Mouse (Mus musculus) forebrain, embryonic 13.5 days (tissue): ENCODE data around the gene Stpg1. TPM values are rescaled to one million over a fixed set of nuclear protein-coding genes. Genes with fewer than 3 reads are reported as not detected.

Experiments
- ATAC-seq: fragments of 200-750 bp; cut with Nextera tagmentation; 2 replicates; pipeline ENCODE4 v1.8.0; 2017
- H3K27ac ChIP-seq: fragments of 300-500 bp; sonication (generic); 2 replicates; pipeline ENCODE4 v1.5.1; 2015; ENCODE audit warnings: inconsistent platforms, mild to moderate bottlenecking, moderate library complexity
- H3K27me3 ChIP-seq: fragments of 300-500 bp; sonication (generic); 2 replicates; pipeline ENCODE4 v1.6.1; 2015; ENCODE audit warnings: mild to moderate bottlenecking, inconsistent platforms
- H3K36me3 ChIP-seq: fragments of 300-500 bp; sonication (generic); 2 replicates; pipeline ENCODE4 v1.6.1; 2015; ENCODE audit warnings: mild to moderate bottlenecking, inconsistent platforms; ENCODE audit not compliant: poor library complexity, severe bottlenecking
- H3K4me1 ChIP-seq: fragments of 300-500 bp; sonication (generic); 2 replicates; pipeline ENCODE4 v1.6.1; 2015; ENCODE audit warnings: inconsistent platforms
- H3K4me2 ChIP-seq: fragments of 300-500 bp; sonication (generic); 2 replicates; pipeline ENCODE4 v1.6.1; 2015; ENCODE audit warnings: inconsistent platforms, mild to moderate bottlenecking, moderate library complexity
- H3K4me3 ChIP-seq: fragments of 300-500 bp; sonication (generic); 2 replicates; pipeline ENCODE4 v1.5.1; 2015; ENCODE audit warnings: mild to moderate bottlenecking, inconsistent platforms
- H3K9ac ChIP-seq: fragments of 300-500 bp; sonication (generic); 2 replicates; pipeline ENCODE4 v1.6.1; 2015; ENCODE audit warnings: mild to moderate bottlenecking, inconsistent platforms
- H3K9me3 ChIP-seq: fragments of 300-500 bp; sonication (generic); replicated peaks from 2 replicates; pipeline ENCODE4 v1.6.1; 2016; ENCODE audit warnings: inconsistent platforms
- WGBS: fragments of 180-500 bp; shearing (Covaris S2); methylation state at CpG from one replicate; pipeline ENCODE4 v1.1.7; 2015; 5-methylcytosine and 5-hydroxymethylcytosine counted together
- polyA plus RNA-seq: library from polyadenylated mRNA; unstranded; fragments of >200 nt; fragmentation: Nextera tagmentation; extraction: Ambion mirVana; gene quantifications from 2 replicates; pipeline ENCODE4 v1.2.1, GENCODE M21; 2015

The Stpg1 gene
- polyA plus RNA-seq: 0.25 TPM in 1 of 2 replicates, not detected in the other

DNA sequence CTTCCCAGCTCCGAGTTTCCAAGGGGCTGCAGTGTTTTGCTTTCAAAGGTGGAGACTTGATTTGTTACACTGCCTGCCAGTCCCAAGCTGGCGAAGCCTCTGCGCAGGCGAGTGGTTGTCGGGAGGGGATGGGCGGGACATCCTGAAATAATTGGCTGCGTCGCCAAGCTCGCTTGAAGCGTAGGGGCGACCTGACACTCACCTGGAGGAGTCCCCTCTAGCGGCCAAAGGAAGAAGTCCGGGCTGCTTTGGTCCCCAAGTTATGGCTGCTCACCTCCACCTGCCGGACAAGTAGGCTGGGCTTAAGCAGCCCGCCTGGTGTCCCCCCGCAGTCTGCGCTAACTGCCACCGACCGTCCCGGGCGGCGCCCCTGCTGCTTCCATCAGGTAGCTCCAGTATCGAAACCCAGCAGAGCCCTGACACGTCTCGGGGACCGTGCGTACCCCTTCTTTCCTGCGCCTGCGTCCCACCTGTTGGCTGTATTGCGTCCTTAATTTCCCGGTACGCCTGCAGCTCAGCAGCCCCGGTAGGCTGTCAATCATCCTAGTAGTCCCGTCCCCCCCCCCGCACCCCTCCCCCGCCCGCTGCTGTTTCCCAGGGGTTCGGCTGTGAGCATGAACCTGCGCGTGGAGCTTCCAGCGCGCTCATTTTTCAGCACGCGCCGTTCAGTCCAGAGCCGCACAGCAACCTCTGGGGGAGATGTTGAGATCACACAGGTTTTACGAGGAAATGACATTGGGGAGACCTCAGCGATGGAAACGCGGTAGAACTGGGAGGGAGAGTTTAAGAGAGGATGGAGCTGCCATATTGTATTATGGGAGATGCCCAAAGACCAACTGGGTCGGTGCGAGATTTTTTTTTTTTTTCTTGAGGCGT lies at the start of gene Stpg1, which contains the start of gene Nipal3:
Stpg1 (plus strand) TSS at position 270 of the 876 bp plus-strand sequence.
Nipal3 (minus strand) TSS at position 518 of the 876 bp plus-strand sequence.
- Histone ChIP-seq H3K9me3 (no peaks in the 10 kb centered on the region), H3K9ac (peak within 1 kb of the TSS; percentile 63), H3K36me3 (no peaks in the 10 kb centered on the region), H3K4me2 (peak within 1 kb of the TSS; percentile 96), H3K27ac (no peak within 1 kb of the TSS), H3K4me1 (peaks cover 16% of the 10 kb centered on the region; the same call in 1 of the 2 replicates), H3K27me3 (peaks cover 9% of the 10 kb centered on the region), H3K4me3 (peak within 1 kb of the TSS; percentile 64)
- ATAC-seq: peak; percentile 97
- WGBS: under 1% methylated on average over 52 of the region's 53 CpGs

GRCm38 (mm10) chr4:135451360-135452015 lies 43.1 kb upstream of the Stpg1 start:
- 33% methylated on average over 17 of the region's 18 CpGs for WGBS
- peaks cover 13% of the 10 kb centered on the region for H3K4me1 ChIP-seq
- no peak for ATAC-seq
- H3K27me3 ChIP-seq: no peaks in the 10 kb centered on the region
- no peak overlapping the region for H3K4me3 ChIP-seq
- H3K9ac ChIP-seq: 0 out of 2 replicates have a peak overlapping the region, but pooled peaks have one; percentile 21
- no peaks in the 10 kb centered on the region for H3K36me3 ChIP-seq
- peak overlapping the region; percentile 33 for H3K4me2 ChIP-seq
- no peak overlapping the region for H3K27ac ChIP-seq
- H3K9me3 ChIP-seq: no peaks in the 10 kb centered on the region

DNA sequence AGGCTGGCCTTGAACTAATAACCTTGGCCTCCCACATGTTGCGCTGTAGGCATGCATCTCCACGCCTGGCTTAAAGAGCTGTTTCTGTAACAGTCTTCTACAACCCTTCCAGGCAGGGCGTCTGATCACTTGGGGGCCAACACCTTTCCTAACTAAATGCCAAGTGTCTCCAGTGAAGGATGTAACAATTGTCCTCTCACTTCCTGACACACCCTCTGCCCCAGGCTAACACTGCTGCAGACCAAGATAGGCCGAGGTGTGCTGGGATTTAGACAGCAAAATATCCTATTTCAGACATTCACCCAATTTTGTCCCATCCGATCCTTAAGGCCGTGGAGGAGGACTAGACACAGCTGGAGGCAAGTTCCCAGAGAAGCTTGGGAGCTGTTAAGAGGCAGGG lies 41.4 kb upstream of the Stpg1 start:
- H3K27ac ChIP-seq: no peak overlapping the region
- H3K27me3 ChIP-seq: no peaks in the 10 kb centered on the region
- H3K4me2 ChIP-seq: no peak overlapping the region
- no peak overlapping the region for H3K9ac ChIP-seq
- H3K9me3 ChIP-seq: no peaks in the 10 kb centered on the region
- no peak for ATAC-seq
- no peak overlapping the region for H3K4me3 ChIP-seq
- peaks cover 13% of the 10 kb centered on the region for H3K4me1 ChIP-seq
- 85% methylated on average over 6 of the region's 6 CpGs for WGBS
- no peaks in the 10 kb centered on the region for H3K36me3 ChIP-seq

- no peak overlapping the region for H3K27ac ChIP-seq
- H3K9ac ChIP-seq: no peak overlapping the region
- H3K36me3 ChIP-seq: no peaks in the 10 kb centered on the region
- no peak overlapping the region for H3K4me2 ChIP-seq
- H3K4me3 ChIP-seq: no peak overlapping the region
- WGBS: 79% methylated on average over 12 of the region's 12 CpGs
- no peak for ATAC-seq
- H3K27me3 ChIP-seq: no peaks in the 10 kb centered on the region
- H3K9me3 ChIP-seq: no peaks in the 10 kb centered on the region
- peaks cover 13% of the 10 kb centered on the region for H3K4me1 ChIP-seq
Measured at GRCm38 (mm10) chr4:135453572-135453971, 41.0 kb upstream of the Stpg1 start.

GRCm38 (mm10) chr4:135463406-135463805 lies 31.2 kb upstream of the Stpg1 start:
- Histone ChIP-seq H3K4me3 (no peak overlapping the region), H3K4me2 (no peak overlapping the region), H3K9ac (no peak overlapping the region), H3K9me3 (no peaks in the 10 kb centered on the region), H3K27ac (no peak overlapping the region), H3K4me1 (no peaks in the 10 kb centered on the region), H3K36me3 (no peaks in the 10 kb centered on the region), H3K27me3 (no peaks in the 10 kb centered on the region)
- no peak for ATAC-seq
- 90% methylated on average over 11 of the region's 11 CpGs for WGBS

DNA sequence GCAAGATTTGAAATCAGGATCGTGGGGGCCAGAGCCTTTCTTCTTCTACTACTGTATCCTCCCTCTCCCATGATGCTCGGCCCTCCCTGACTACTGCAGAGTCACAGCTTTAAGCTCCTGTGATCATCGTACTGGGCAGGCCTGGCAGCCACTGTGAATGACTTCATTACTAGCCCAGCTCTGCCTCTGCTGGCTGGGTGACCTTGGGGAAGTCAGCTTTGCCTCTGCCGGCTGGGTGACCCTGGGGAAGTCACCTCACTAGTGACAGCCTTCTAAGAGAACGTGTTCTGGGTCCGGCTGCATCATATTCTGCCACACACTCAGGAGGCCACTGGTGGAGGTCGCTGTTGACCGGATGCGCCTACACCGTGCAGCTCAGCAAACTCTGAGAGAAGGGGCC lies 16.7 kb upstream of the Stpg1 start:
- Histone ChIP-seq H3K27me3 (no peaks in the 10 kb centered on the region), H3K4me2 (no peak overlapping the region), H3K4me1 (no peaks in the 10 kb centered on the region), H3K27ac (no peak overlapping the region), H3K9me3 (no peaks in the 10 kb centered on the region), H3K9ac (no peak overlapping the region), H3K36me3 (no peaks in the 10 kb centered on the region), H3K4me3 (no peak overlapping the region)
- WGBS: 86% methylated on average over 10 of the region's 10 CpGs
- no peak for ATAC-seq

DNA sequence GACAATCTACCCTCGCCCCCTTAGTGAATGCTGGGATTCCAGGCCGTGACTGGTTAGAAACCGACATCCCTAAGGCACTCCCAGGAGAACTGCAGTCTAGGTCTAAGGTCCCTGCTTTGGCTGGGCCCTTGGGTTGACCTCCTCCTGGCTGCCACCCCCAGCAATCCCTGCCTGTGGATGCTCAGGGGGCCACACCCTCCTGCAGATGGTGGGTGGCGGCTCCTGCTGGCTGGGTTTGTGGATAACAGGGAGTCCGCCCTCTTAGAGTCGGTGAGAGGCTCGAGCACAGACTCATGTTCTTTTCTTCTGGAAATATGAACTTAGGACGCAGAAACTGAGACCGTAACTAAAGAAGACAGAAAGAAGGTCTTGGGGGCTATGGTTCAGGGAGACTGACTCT lies 14.2 kb upstream of the Stpg1 start:
- Histone ChIP-seq H3K27me3 (no peaks in the 10 kb centered on the region), H3K9ac (no peak overlapping the region), H3K36me3 (no peaks in the 10 kb centered on the region), H3K4me2 (no peak overlapping the region), H3K4me3 (no peak overlapping the region), H3K9me3 (no peaks in the 10 kb centered on the region), H3K4me1 (no peaks in the 10 kb centered on the region), H3K27ac (no peak overlapping the region)
- WGBS: 80% methylated on average over 9 of the region's 9 CpGs
- no peak for ATAC-seq

- H3K4me2 ChIP-seq: no peak overlapping the region
- no peaks in the 10 kb centered on the region for H3K9me3 ChIP-seq
- no peak overlapping the region for H3K27ac ChIP-seq
- H3K36me3 ChIP-seq: 0 out of 2 replicates have a peak, but pooled peaks cover 6% of the 10 kb centered on the region
- 78% methylated on average over 10 of the region's 10 CpGs for WGBS
- no peaks in the 10 kb centered on the region for H3K4me1 ChIP-seq
- no peaks in the 10 kb centered on the region for H3K27me3 ChIP-seq
- ATAC-seq: no peak
- no peak overlapping the region for H3K9ac ChIP-seq
- no peak overlapping the region for H3K4me3 ChIP-seq
Measured at GRCm38 (mm10) chr4:135485086-135485485, 9.5 kb upstream of the Stpg1 start.

DNA sequence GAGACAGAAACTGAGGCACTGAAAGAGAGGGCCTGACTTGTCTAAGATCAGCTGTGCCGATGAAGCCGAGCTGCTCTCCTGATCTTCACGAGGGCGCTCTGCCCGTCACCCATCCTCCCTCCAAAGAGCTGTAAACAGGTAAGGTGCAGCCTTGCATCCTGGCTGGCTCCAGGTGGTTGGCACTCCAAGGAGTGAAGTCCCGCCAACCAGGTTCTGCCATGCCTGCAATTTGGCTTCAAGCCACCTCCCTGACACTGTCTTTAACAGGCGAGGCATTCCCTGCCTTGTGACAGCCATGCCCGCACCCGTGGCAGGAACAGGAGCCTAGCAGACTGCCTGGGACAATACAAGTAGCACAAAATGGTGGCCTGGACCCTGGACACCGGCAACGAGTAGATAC lies 8.2 kb upstream of the Stpg1 start:
- Histone ChIP-seq H3K9me3 (no peaks in the 10 kb centered on the region), H3K4me1 (no peaks in the 10 kb centered on the region), H3K4me2 (no peak overlapping the region), H3K4me3 (no peak overlapping the region), H3K27ac (no peak overlapping the region), H3K9ac (no peak overlapping the region), H3K27me3 (no peaks in the 10 kb centered on the region), H3K36me3 (0 out of 2 replicates have a peak, but pooled peaks cover 6% of the 10 kb centered on the region)
- no peak for ATAC-seq
- 89% methylated on average over 11 of the region's 11 CpGs for WGBS

- no peak overlapping the region for H3K27ac ChIP-seq
- H3K27me3 ChIP-seq: no peaks in the 10 kb centered on the region
- H3K4me1 ChIP-seq: peaks cover 5% of the 10 kb centered on the region; the same call in 1 of the 2 replicates
- 0 out of 2 replicates have a peak, but pooled peaks cover 6% of the 10 kb centered on the region for H3K36me3 ChIP-seq
- WGBS: 88% methylated on average over 7 of the region's 7 CpGs
- no peak overlapping the region for H3K9ac ChIP-seq
- H3K9me3 ChIP-seq: no peaks in the 10 kb centered on the region
- no peak overlapping the region for H3K4me2 ChIP-seq
- no peak for ATAC-seq
- no peak overlapping the region for H3K4me3 ChIP-seq
Measured at GRCm38 (mm10) chr4:135489256-135489655, 5.3 kb upstream of the Stpg1 start.

- ATAC-seq: no peak
- Histone ChIP-seq H3K4me3 (peak overlapping the region; percentile 64), H3K4me2 (peak overlapping the region; percentile 96), H3K27me3 (peaks cover 9% of the 10 kb centered on the region), H3K27ac (no peak overlapping the region), H3K4me1 (peaks cover 16% of the 10 kb centered on the region; the same call in 1 of the 2 replicates), H3K36me3 (0 out of 2 replicates have a peak, but pooled peaks cover 6% of the 10 kb centered on the region), H3K9ac (no peak overlapping the region), H3K9me3 (no peaks in the 10 kb centered on the region)
- WGBS: 54% methylated on average over 4 of the region's 4 CpGs
Measured at GRCm38 (mm10) chr4:135493271-135493670, 1.3 kb upstream of the Stpg1 start.
